Mouse (Mus musculus) Patski (cell line): ENCODE measurements around the gene Smc1b. TPM values are rescaled to one million over a fixed set of nuclear protein-coding genes. Genes with fewer than 3 reads are reported as not detected.

Experiments used
- ATAC-seq: fragments of 100-300 bp; one replicate; pipeline ENCODE4 v1.8.0; 2021
- CTCF ChIA-PET: fragments of 350-600 bp; sonication (Branson Sonifier 250); formaldehyde crosslinking; loops from one replicate; lab custom pipeline; 2022; ENCODE audit warnings: inconsistent platforms; lab: Charles Lee
- POLR2A ChIA-PET: fragments of 350-600 bp; sonication (Branson Sonifier 250); formaldehyde crosslinking; loops from one replicate; lab custom pipeline; 2022; ENCODE audit warnings: antibody characterized with exemption, inconsistent platforms; lab: Charles Lee
- DNase-seq: peaks from one replicate; pipeline ENCODE4 v3.0.0-alpha.2; 2011; ENCODE audit warnings: low read depth, low spot score
- H3K27me3 ChIP-seq: fragments of 371-371 bp; one replicate; pipeline ENCODE4 v1.5.1; 2021
- CTCF ChIP-seq: fragments of 100-300 bp; IDR thresholded peaks from one replicate; pipeline ENCODE4 v1.5.1; 2021
- in situ Hi-C: fragments of 300-500 bp; cut with MboI; formaldehyde crosslinking; loops from 3 replicates; pipeline ENCODE4 v1.11.1; 2018; ENCODE audit warnings: low pct_unique_long_range_greater_than_20kb, mixed read lengths
- polyA plus RNA-seq: library from polyadenylated mRNA; unstranded; gene quantifications from one replicate; pipeline ENCODE4 v1.2.3, GENCODE M21; 2021

Smc1b gene
- polyA plus RNA-seq, 1 experiment from 2014 or later = 0.01 TPM

DNA sequence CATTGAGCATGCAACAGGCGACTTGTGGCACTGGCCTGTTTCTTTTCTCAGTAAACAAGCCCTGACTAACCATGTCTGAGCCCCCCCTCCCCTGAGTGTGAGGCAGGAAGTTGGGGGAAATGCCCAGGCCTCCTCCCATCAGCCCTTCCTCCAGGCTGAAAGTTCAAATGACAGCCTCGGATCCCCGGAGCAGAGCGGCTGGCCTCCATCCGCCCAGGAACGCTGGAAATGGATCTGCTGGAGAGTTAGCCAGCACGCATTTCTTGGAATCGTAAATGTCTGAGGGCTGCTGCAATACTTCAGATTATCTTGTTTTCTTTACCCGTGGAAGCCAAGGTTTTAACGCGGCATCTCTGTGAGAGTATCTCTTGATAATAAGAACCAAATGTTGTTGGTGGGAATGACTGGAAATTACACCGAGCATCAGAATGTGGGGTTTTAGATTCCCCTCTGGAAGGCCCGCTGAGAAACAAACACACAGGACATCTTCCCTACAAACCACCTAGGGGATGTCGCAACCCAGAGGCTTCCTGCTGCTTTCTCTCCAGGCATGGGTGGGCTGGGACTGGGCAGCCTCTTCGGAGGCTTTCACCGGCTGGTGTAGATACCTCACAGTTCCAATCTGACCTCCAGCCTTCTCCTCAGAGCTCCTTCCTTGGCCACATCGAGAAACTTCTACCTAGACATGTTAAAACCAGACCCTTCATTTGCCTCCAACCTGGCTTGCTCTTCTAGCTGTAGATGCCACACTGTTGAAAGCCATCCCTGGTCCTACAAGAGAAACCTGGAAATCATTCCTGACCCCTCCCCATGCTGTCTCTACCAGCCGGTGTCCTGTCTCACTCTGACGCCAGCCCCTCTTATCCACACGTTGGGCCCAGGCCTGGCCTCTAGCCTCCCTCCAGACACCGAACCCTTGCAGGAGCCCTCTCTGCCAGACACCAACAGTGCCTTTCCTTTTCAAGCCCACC lies 31.2 kb upstream of the Smc1b start:
- TF ChIP-seq CTCF = no peak
- POLR2A ChIA-PET = no interaction called here
- H3K27me3 ChIP-seq = no peaks in the 10 kb centered on the region
- in situ Hi-C loops = no loop called here
- no peak for ATAC-seq
- no peak for DNase-seq
- CTCF ChIA-PET = no interaction called here

DNA sequence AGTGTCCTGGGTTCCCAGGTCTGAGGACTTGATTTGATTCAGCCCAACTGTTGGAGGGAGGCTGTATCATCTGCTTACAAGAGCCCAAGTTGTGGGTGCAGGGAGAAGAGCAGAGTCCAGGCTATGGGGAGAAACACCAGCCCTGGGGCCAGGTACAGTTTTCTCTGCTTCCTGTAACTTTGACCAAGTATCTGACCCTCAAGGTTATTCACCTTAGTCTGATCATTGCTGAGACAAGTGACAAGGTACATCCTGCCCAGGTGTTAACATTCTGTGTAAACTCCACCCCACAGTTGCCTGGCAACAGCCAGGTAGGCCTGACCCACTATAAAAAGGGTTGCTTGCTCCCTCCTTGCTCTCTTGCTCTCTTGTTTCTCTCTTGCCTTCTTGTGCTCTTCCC lies 29.7 kb upstream of the Smc1b start:
- in situ Hi-C loops = no loop called here
- no peaks in the 10 kb centered on the region for H3K27me3 ChIP-seq
- DNase-seq (no peak), ATAC-seq (no peak)
- POLR2A ChIA-PET = no interaction called here
- TF ChIP-seq CTCF = no peak
- CTCF ChIA-PET = no interaction called here

DNA sequence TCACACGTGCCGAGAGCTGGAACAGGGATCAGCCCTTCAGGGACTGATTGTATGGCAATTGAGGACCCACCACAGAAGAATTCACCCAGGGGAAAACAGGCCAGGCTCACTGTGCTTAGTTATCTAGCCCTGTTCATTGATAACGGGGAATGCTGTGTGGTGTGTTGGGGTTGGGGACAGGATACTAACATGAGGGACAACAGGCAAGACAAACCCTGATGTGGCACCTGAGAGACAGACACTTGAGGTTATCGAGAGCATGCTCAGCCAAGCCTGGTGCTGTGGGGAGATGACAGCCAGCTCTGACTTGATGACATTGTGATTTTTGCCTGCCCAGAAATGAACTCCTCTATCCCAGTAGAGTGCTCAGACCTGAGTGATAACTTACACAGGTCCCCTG lies 24.4 kb upstream of the Smc1b start:
- no peak for DNase-seq
- no peaks in the 10 kb centered on the region for H3K27me3 ChIP-seq
- in situ Hi-C loops = no loop called here
- ChIA-PET CTCF (no interaction called here), POLR2A (no interaction called here)
- no peak for ATAC-seq
- TF ChIP-seq CTCF = no peak

DNA sequence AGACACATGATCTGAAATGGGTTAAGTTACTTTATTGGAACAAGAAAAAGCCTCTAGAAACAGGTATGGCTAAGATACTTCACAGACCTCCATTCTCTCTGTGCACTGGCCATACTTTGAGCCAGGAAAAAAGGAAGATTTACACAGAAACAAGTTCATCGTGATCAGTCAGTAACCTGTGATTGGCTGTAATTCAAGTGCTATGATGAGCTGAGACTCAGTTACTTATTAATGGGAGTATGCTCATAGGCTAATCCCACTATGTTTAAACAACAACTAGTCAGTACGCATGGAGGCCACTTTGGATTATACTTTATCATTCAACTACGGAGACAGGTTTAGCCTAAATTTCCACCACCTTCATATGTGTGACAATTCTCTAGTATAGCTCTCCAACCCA lies 22.3 kb upstream of the Smc1b start:
- in situ Hi-C loops = loop anchor here (5.0 kb wide), 3 partner anchors 48 to 428 kb away; partner anchors contain the start of gene Wnt7b
- DNase-seq (no peak), ATAC-seq (no peak)
- POLR2A ChIA-PET = interaction anchor here (0.7 kb wide), 1 partner anchor 95 kb away, joined by 3 read pairs; no protein-coding TSS in a partner anchor
- no peaks in the 10 kb centered on the region for H3K27me3 ChIP-seq
- CTCF ChIA-PET = interaction anchor here (0.8 to 4.7 kb wide), 8 partner anchors 12 to 103 kb away, joined by 3 to 44 read pairs (median 4); no protein-coding TSS in a partner anchor
- no peak for TF ChIP-seq CTCF

DNA sequence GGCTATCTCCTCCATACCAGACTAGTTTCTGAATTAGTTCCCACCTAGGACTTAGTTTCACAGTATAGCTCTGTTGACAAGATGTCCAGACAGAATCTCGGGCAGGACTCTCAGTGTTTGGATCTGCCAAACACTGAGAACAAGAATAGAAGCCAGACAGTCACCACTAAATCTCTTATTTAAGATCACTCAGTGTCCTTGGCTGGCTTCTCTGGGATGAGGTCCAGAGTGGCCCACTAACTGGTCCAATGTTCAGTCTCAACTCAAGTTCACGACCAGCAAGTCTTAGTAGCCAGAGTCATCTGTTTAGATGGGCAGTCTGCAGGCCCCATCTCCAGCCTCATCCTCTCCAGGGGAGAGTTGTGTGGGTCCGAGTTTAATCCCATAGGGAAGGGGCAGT lies 20.8 kb upstream of the Smc1b start:
- no peak for ATAC-seq
- TF ChIP-seq CTCF = no peak
- POLR2A ChIA-PET = no interaction called here
- peaks cover 4% of the 10 kb centered on the region for H3K27me3 ChIP-seq
- no peak for DNase-seq
- in situ Hi-C loops = loop anchor here (5.0 kb wide), 3 partner anchors 50 to 430 kb away; partner anchors contain the start of gene Wnt7b
- CTCF ChIA-PET = interaction anchor here (1.3 to 4.7 kb wide), 6 partner anchors 13 to 108 kb away, joined by 3 to 44 read pairs (median 6); no protein-coding TSS in a partner anchor

DNA sequence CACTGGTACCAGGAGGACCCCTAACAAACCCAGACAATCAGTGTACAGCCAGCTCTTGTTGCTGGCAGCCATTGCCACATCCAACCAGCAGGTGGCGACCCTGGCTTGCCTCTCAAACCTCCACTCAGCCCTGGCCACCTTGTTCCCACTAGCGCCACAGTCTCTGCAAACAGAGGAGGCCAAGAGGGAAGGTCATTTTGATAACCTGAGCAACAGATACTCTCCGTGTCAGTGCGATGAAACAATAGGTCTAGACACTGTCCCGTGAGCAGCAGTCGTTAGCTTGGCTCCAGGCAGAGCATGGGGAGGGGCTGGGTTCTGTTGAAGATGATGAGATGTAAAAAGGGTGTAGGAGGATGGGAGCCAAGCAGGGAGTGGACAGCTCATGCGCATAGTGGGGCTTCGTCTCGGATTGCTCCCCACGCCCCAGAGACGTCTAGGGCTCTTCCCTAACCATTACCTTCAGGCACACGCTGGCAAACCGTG lies 19.7 kb upstream of the Smc1b start:
- CTCF ChIA-PET = interaction anchor here (0.8 to 4.7 kb wide), 9 partner anchors 14 to 109 kb away, joined by 3 to 44 read pairs (median 3); no protein-coding TSS in a partner anchor
- peaks cover 4% of the 10 kb centered on the region for H3K27me3 ChIP-seq
- TF ChIP-seq CTCF = peak; percentile 96
- in situ Hi-C loops = loop anchor here (5.0 kb wide), 3 partner anchors 51 to 431 kb away; partner anchors contain the start of gene Wnt7b
- ATAC-seq = peak; percentile 53
- no peak for DNase-seq
- POLR2A ChIA-PET = interaction anchor here (0.5 to 0.8 kb wide), 2 partner anchors 79 to 174 kb away, joined by 3 read pairs; no protein-coding TSS in a partner anchor

DNA sequence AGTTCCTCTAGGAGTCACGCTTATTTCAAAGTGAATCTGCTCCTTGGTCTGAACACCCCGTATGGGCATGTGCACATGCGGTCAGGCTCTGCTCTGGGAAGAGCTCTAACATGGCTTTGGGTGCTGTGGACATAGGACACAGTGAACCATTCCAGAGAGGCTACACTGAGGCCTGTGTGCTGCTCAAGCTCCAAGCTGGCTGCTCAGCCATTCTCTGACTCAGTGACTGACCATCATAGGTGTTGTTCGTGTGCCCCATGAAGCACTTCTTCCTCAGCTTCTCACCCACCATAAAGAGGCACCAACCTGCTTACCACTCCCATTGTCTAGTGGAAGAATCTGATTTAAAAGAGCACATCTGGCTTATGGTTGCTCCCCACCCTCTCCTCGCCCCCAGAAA lies 12.5 kb upstream of the Smc1b start:
- H3K27me3 ChIP-seq = peaks cover 18% of the 10 kb centered on the region
- DNase-seq = no peak

DNA sequence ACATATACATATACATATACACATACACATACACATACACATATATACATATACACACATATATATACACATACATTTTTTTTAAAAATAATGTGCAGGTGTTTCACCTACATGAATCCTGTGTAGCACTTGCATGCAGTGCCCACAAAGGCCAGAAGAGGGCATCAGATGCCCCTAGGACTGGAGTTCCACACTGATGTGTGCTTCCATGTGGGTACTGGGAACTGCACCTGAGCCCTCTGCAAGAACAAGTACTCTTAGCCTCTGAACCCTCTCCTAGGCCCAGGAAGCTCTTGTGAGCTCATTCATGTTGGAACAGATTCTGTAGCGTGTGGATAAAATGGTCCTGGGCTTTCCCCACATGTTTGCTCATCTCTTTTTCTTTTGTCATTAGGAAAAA lies 12.0 kb upstream of the Smc1b start:
- ChIA-PET CTCF (interaction anchor here (0.6 kb wide), 1 partner anchor 17 kb away, joined by 3 read pairs; no protein-coding TSS in a partner anchor), POLR2A (no interaction called here)
- H3K27me3 ChIP-seq = peaks cover 18% of the 10 kb centered on the region
- no peak for TF ChIP-seq CTCF
- no peak for ATAC-seq
- in situ Hi-C loops = no loop called here
- DNase-seq = no peak

More for the DNA sequence above, 12.5 kb upstream of the Smc1b start:
- POLR2A ChIA-PET = no interaction called here
- CTCF ChIA-PET = interaction anchor here (0.6 kb wide), 1 partner anchor 17 kb away, joined by 3 read pairs; no protein-coding TSS in a partner anchor
- ATAC-seq = no peak
- TF ChIP-seq CTCF = no peak
- in situ Hi-C loops = no loop called here

DNA sequence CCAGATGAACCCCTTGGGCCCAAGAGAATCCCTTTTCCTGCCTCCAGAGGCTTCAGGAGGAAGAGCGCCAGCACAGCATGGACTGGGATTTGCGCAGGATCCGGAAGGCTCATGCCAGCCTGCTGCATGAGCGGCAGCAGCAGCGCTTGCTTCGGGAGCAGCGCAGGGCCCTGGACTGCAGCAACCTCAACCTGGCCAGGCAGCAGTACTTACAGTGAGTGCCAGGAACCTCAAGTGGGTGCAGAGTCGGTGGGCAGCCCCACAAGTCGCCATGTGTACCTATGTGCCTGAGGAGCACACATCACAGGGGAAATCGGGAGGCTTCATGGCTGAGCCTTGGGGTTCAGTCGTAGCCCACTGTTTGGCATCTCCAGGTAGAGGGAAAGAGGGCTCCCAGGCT lies 11.4 kb upstream of the Smc1b start:
- DNase-seq (no peak), ATAC-seq (no peak)
- peaks cover 15% of the 10 kb centered on the region for H3K27me3 ChIP-seq
- in situ Hi-C loops = no loop called here
- ChIA-PET CTCF (no interaction called here), POLR2A (no interaction called here)
- TF ChIP-seq CTCF = no peak

DNA sequence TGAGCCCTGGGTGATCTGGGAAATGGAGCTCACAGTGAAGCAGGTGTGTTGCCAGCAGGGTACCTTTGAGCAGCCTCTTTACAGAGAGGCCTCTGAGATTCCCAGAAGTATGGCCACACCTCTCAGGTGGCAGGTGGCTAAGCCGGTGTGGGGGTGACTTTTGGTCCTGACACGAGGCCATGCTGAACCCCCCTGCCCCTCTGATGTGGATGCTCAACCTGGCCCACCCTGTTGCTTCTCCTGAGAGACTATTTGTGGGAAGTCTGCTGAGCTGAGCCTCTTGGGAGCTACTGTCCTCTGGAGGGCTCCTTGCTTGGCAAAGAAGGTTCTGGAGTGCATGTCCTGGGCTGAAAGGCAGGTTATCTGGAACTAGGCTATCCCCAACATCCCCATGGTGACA lies 10.7 kb upstream of the Smc1b start:
- in situ Hi-C loops = no loop called here
- TF ChIP-seq CTCF = no peak
- CTCF ChIA-PET = interaction anchor here (1.0 kb wide), 1 partner anchor 12 kb away, joined by 3 read pairs; no protein-coding TSS in a partner anchor
- peaks cover 13% of the 10 kb centered on the region for H3K27me3 ChIP-seq
- ATAC-seq = no peak
- DNase-seq = no peak
- POLR2A ChIA-PET = interaction anchor here (1.1 kb wide), 1 partner anchor 21 kb away, joined by 3 read pairs; no protein-coding TSS in a partner anchor
